Comparison of ENCODE assay signal across 23 mouse cellular contexts in genomic region chr12:113201301-113201700, GRCm38 (mm10). TPM values are rescaled to one million over a fixed set of nuclear protein-coding genes. Genes with fewer than 3 reads are reported as not detected.
DNase-seq lines count a peak whose midpoint lies in the region; ATAC-seq and TF ChIP-seq lines count a peak whose summit lies in the region.
"Had no signal": no experiment of that assay in that cellular context is flagged by ENCODE, and none has a peak within 500 bp of the region (broad histone marks: within the 10 kb centered on the region; RNA-seq: fewer than 3 reads in every experiment).

No protein-coding gene starts in this region.

- H3K27ac ChIP-seq in gastrocnemius, adult 2 months, result no peak overlapping the region
- no peak overlapping the region for H3K27ac ChIP-seq in hindbrain, embryonic 11.5 days (ENCODE audit: low read depth, low read length)
- H3K27ac ChIP-seq: heart, adult 2 months; hindbrain, embryonic 13.5 days; kidney, embryonic 15.5 days; limb, embryonic 13.5 days; liver, embryonic 12.5 days; midbrain, embryonic 12.5 days; neural tube, embryonic 15.5 days had no signal

- no peak overlapping the region for H3K9ac ChIP-seq in hindbrain, embryonic 11.5 days (ENCODE audit: low read depth, low read length)
- H3K9ac ChIP-seq: forebrain, postnatal 0 days; hindbrain, embryonic 13.5 days; kidney, embryonic 15.5 days; limb, embryonic 13.5 days; liver, embryonic 12.5 days; midbrain, embryonic 12.5 days; neural tube, embryonic 15.5 days had no signal

- no peak for TF ChIP-seq CTCF in gastrocnemius, adult 2 months (IDR thresholded peaks at IDR 0.05)

- H3K4me3 ChIP-seq in gastrocnemius, adult 2 months, result no peak overlapping the region
- H3K4me3 ChIP-seq in hindbrain, embryonic 11.5 days (ENCODE audit: low read depth, low read length), result no peak overlapping the region
- H3K4me3 ChIP-seq: heart, adult 2 months; hindbrain, embryonic 13.5 days; kidney, embryonic 15.5 days; limb, embryonic 13.5 days; liver, embryonic 12.5 days; midbrain, embryonic 12.5 days; neural tube, embryonic 15.5 days had no signal

- 88% methylated on average over 4 of the region's 4 CpGs for WGBS in hindbrain, embryonic 11.5 days

- H3K27me3 ChIP-seq in hindbrain, embryonic 11.5 days (ENCODE audit: control insufficient read depth, insufficient read depth, low read length), result no peaks in the 10 kb centered on the region
- H3K27me3 ChIP-seq: hindbrain, embryonic 13.5 days; kidney, embryonic 15.5 days; limb, embryonic 13.5 days; liver, embryonic 12.5 days; midbrain, embryonic 12.5 days; neural tube, embryonic 15.5 days had no signal

- no peak for ATAC-seq in hindbrain, embryonic 11.5 days (ENCODE audit: low FRiP score)
- ATAC-seq: forebrain, postnatal 0 days; liver, embryonic 12.5 days had no signal

- peak; percentile 54 for DNase-seq in cerebellum, adult 11-12 months
- no peak for DNase-seq in cerebellum, adult 11 months
- DNase-seq in gastrocnemius, adult 2 months, result peak; percentile 57
- no peak for DNase-seq in gastrocnemius, postnatal 14 days
- DNase-seq in adipocyte (ENCODE audit: low spot score), result peak; percentile 82
- no peak for DNase-seq in heart, adult 8-10 months (ENCODE audit: low spot score)
- no peak for DNase-seq in hindbrain, embryonic 11.5 days (ENCODE audit: low spot score)
- DNase-seq: forebrain, postnatal 0 days; gastrocnemius, postnatal 36 days; kidney, adult 11 months; kidney, postnatal 36 days; layer of hippocampus, postnatal 36 days; lung, adult 2 months; lung, postnatal 14 days; right cerebral cortex, adult 18-20 months; right cerebral cortex, postnatal 4 days had no signal

- no peaks in the 10 kb centered on the region for H3K9me3 ChIP-seq in hindbrain, embryonic 11.5 days (ENCODE audit: control insufficient read depth, low read length)
- H3K9me3 ChIP-seq: hindbrain, embryonic 13.5 days; kidney, embryonic 15.5 days; liver, embryonic 12.5 days; midbrain, embryonic 12.5 days had no signal

- H3K36me3 ChIP-seq in hindbrain, embryonic 11.5 days (ENCODE audit: control insufficient read depth, insufficient read depth, low read length), result no peaks in the 10 kb centered on the region
- H3K36me3 ChIP-seq: hindbrain, embryonic 13.5 days; kidney, embryonic 15.5 days; limb, embryonic 13.5 days; liver, embryonic 12.5 days; midbrain, embryonic 12.5 days; neural tube, embryonic 15.5 days had no signal

- intact Hi-C loops in gastrocnemius, adult 2 months (cut with DNase I), result no loop called here
- intact Hi-C loops in gastrocnemius, postnatal 14 days (cut with DNase I; ENCODE audit: low total_unique reads), result no loop called here

- H3K4me2 ChIP-seq in hindbrain, embryonic 11.5 days (replicated peaks; ENCODE audit: low read depth, low read length), result no peak overlapping the region
- H3K4me2 ChIP-seq: hindbrain, embryonic 13.5 days; kidney, embryonic 15.5 days; limb, embryonic 13.5 days; liver, embryonic 12.5 days; midbrain, embryonic 12.5 days; neural tube, embryonic 15.5 days had no signal

- no peaks in the 10 kb centered on the region for H3K4me1 ChIP-seq in hindbrain, embryonic 11.5 days (replicated peaks; ENCODE audit: control insufficient read depth, insufficient read depth, low read length)
- H3K4me1 ChIP-seq: hindbrain, embryonic 13.5 days; kidney, embryonic 15.5 days; limb, embryonic 13.5 days; liver, embryonic 12.5 days; midbrain, embryonic 12.5 days; neural tube, embryonic 15.5 days had no signal

RNA-seq across cellular contexts. Expression of gene Tmem121, which starts 15.6 kb away (rescaled TPM):
- not detected for total RNA-seq in gastrocnemius, adult 2 months (2021)
- under 1 TPM; 0.33 to 0.47 TPM for total RNA-seq in gastrocnemius, postnatal 14 days (2021)
- total RNA-seq in heart, adult 8-10 months (2022), result under 1 TPM in 2 of 4 experiments, not detected in 2; 0.16 to 0.22 TPM
- 8.9 and 10.8 TPM in 2 replicates for polyA plus RNA-seq in hindbrain, embryonic 11.5 days (2014; fragmentation: Nextera tagmentation; extraction: Ambion mirVana)
- polyA plus RNA-seq: heart, adult 2 months had no signal

RNA-seq across cellular contexts. Expression of gene Tedc1, which starts 45.1 kb away (rescaled TPM):
- total RNA-seq in gastrocnemius, adult 2 months (2021), result not detected
- 1 to 10 TPM in 1 of 2 experiments, under 1 TPM in 1; 0.69 to 1.6 TPM for total RNA-seq in gastrocnemius, postnatal 14 days (2021)
- total RNA-seq in heart, adult 8-10 months (2022), result under 1 TPM; 0.12 to 0.49 (median 0.33) TPM
- polyA plus RNA-seq in hindbrain, embryonic 11.5 days (2014; fragmentation: Nextera tagmentation; extraction: Ambion mirVana), result 28.8 and 31.4 TPM in 2 replicates

RNA-seq across cellular contexts. Expression of gene Crip1, which starts 55.2 kb away (rescaled TPM):
- total RNA-seq in gastrocnemius, adult 2 months (2021), result 100 to 1,000 TPM in 1 of 2 experiments, 10 to 100 TPM in 1; 71.2 to 113 TPM
- 100 to 1,000 TPM; 115 to 139 TPM for total RNA-seq in gastrocnemius, postnatal 14 days (2021)
- 100 to 1,000 TPM; 154 to 215 (median 169) TPM for total RNA-seq in heart, adult 8-10 months (2022)
- polyA plus RNA-seq in hindbrain, embryonic 11.5 days (2014; fragmentation: Nextera tagmentation; extraction: Ambion mirVana), result 76.0 and 84.7 TPM in 2 replicates

Comparison
In these comparisons a context has a peak if more than half of its experiments do, and no peak if none do; other contexts are left out.
1. DNase-seq: peak in cerebellum, adult 11-12 months (single experiment), gastrocnemius, adult 2 months (single experiment) and adipocyte (single experiment); none in cerebellum, adult 11 months (single experiment), gastrocnemius, postnatal 14 days (single experiment), heart, adult 8-10 months (single experiment) and hindbrain, embryonic 11.5 days (single experiment).